Mouse (Mus musculus): ENCODE measurements at regions not wholly inside any gene's neighbourhood (a gene's known extent, or its start where the extent isn't known, plus 50 kb on each side); places are given as distances from the start of the nearest gene placed in this dataset.

DNA sequence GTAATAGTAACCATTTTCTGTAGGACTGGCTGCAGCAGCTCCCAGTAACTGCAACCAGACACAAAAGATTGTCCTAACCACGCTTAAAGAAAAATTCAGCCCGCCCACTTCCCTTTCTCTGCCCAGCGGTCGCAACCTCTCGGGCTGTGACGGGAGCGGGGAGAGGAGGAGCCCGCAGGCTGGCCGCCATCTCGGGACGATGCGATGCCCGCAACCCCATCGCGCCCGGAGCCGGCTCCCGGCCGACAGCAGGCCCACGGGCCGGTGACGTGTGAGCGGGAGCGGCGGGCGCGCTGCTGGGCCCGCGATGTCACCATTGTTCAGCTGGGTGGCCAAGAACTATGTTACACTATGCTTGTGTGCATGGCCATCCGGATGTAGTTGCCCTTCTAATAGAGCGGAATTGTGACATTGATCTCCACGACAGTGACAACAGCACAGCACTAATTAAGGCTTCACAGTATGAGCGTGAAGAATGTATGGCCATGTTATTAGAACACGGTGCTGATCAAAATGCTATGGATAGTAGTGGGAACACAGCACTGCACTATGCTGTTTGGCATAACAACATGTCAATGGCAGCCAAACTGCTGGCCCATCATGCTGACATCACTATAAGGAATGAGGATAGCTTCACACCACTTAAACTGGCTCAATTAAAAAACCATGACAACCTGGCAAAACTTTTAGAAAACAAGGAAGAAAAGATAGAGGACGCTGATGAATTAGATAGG lies 59.2 kb upstream of the C2cd4b start:
- DNase-seq (ENCODE audit: low spot score): peak; percentile 23

DNA sequence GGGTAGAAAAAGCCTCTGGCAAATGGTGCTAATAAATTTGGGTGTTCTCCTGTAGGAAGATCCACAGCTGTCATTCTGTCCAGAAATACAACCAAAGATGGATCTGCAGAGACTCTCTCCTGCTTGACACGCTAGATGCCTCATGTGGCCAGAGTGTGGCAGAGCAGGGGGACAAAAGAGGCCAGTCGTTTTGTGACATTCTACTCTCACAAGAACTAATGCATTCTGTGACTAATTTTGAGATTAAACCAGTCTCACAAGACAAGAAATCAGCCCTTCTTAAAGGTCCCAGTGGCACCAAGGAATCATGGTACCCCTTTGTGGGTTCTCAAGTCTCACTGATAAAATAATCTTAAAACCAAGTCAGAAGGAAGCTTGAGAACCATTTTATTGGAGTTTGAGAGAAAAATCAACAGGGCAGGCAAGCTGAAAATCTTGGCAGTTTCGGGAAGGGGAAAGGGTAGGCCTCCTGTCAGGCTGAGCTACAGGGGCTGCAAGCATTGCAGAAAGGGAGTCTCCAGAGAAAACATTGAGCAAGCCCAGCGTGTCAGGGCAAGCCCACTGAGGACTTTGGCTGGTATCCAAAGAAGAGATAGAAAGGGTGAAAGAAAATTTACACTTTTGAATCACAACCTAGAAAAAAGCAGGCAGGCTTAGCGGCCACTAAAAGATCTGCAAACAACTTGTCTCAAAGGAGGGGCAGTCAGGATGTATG lies 50.8 kb upstream of the C2cd4b start:
- no peak for DNase-seq (ENCODE audit: low spot score)

All from lung, postnatal 25 days (tissue).